10 mouse cellular contexts compared by ENCODE assay signal in the genomic region with DNA sequence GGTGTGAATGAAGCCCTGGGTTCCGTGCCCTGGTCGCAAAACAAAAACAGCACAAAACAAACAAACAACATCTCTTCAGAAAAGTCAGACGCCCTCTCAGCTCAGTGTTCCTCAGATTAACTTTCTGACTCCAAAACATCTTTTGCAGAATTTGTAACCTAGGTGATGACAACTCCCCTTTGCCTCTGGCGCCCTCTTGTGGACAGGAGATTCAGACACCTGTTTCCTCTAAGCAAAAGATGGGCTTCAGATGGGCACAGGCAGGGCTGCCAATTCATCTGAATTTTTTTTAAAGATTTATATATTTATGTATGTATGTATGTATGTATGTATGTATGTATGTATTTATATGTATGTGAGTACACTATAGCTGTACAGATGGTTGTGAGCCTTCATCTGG. TPM values are rescaled to one million over a fixed set of nuclear protein-coding genes. Genes with fewer than 3 reads are reported as not detected.
DNase-seq lines count a peak whose midpoint lies in the region; ATAC-seq lines count a peak whose summit lies in the region.
"Had no signal": no experiment of that assay in that cellular context is flagged by ENCODE, and none has a peak within 500 bp of the region (broad histone marks: within the 10 kb centered on the region; RNA-seq: fewer than 3 reads in every experiment).

No protein-coding gene starts in this region.

- H3K4me3 ChIP-seq in hindbrain, embryonic 11.5 days (ENCODE audit: low read depth, low read length): no peak overlapping the region
- H3K4me3 ChIP-seq in hindbrain, embryonic 13.5 days: no peak overlapping the region
- no peak overlapping the region for H3K4me3 ChIP-seq in limb, embryonic 11.5 days (ENCODE audit: low read depth, low read length)
- H3K4me3 ChIP-seq: embryonic facial prominence, embryonic 13.5 days; megakaryocyte, embryonic 14.5 days had no signal

- no peaks in the 10 kb centered on the region for H3K4me1 ChIP-seq in hindbrain, embryonic 11.5 days (replicated peaks; ENCODE audit: control insufficient read depth, insufficient read depth, low read length)
- no peaks in the 10 kb centered on the region for H3K4me1 ChIP-seq in hindbrain, embryonic 13.5 days (replicated peaks)
- H3K4me1 ChIP-seq in limb, embryonic 11.5 days (ENCODE audit: control insufficient read depth, insufficient read depth, low read length): no peaks in the 10 kb centered on the region

- H3K27me3 ChIP-seq in hindbrain, embryonic 11.5 days (ENCODE audit: control insufficient read depth, insufficient read depth, low read length): no peaks in the 10 kb centered on the region
- H3K27me3 ChIP-seq in hindbrain, embryonic 13.5 days: no peaks in the 10 kb centered on the region
- no peaks in the 10 kb centered on the region for H3K27me3 ChIP-seq in limb, embryonic 11.5 days (ENCODE audit: control insufficient read depth, insufficient read depth, low read length)
- H3K27me3 ChIP-seq: embryonic facial prominence, embryonic 13.5 days had no signal

- DNase-seq in hindbrain, embryonic 11.5 days (ENCODE audit: low spot score): peak; percentile 86
- DNase-seq in Muller cell, postnatal 12 days (ENCODE audit: inconsistent ontology term): peak; percentile 49
- DNase-seq in cerebellum, postnatal 36 days: peak; percentile 84 to 85
- peak; percentile 89 for DNase-seq in heart, postnatal 4 days
- peak; percentile 91 for DNase-seq in limb, embryonic 11.5 days (ENCODE audit: low spot score)
- peak; percentile 72 for DNase-seq in retina, postnatal 7 days (ENCODE audit: low read depth, low spot score)
- DNase-seq in urinary bladder, adult 18-20 months (ENCODE audit: low spot score in 2 of 2): peak; percentile 58 to 70

- H3K4me2 ChIP-seq in hindbrain, embryonic 11.5 days (replicated peaks; ENCODE audit: low read depth, low read length): no peak overlapping the region
- H3K4me2 ChIP-seq in hindbrain, embryonic 13.5 days: no peak overlapping the region
- H3K4me2 ChIP-seq in limb, embryonic 11.5 days (ENCODE audit: low read depth, severe bottlenecking): no peak overlapping the region
- H3K4me2 ChIP-seq: embryonic facial prominence, embryonic 13.5 days had no signal

- no peak for ATAC-seq in hindbrain, embryonic 11.5 days (ENCODE audit: low FRiP score)
- ATAC-seq in hindbrain, embryonic 13.5 days (ENCODE audit: low FRiP score): no peak
- ATAC-seq in limb, embryonic 11.5 days (ENCODE audit: insufficient number of reproducible peaks, low FRiP score, low TSS enrichment, low read depth): no peak

- H3K36me3 ChIP-seq in hindbrain, embryonic 11.5 days (ENCODE audit: control insufficient read depth, insufficient read depth, low read length): 0 out of 2 replicates have a peak, but pooled peaks cover 3% of the 10 kb centered on the region
- H3K36me3 ChIP-seq in hindbrain, embryonic 13.5 days: peaks cover 77% of the 10 kb centered on the region
- peaks cover 15% of the 10 kb centered on the region for H3K36me3 ChIP-seq in limb, embryonic 11.5 days (ENCODE audit: control insufficient read depth, insufficient read depth, low read length)

- no peak overlapping the region for H3K9ac ChIP-seq in hindbrain, embryonic 11.5 days (ENCODE audit: low read depth, low read length)
- H3K9ac ChIP-seq in hindbrain, embryonic 13.5 days: no peak overlapping the region
- no peak overlapping the region for H3K9ac ChIP-seq in limb, embryonic 11.5 days (ENCODE audit: low read length)
- H3K9ac ChIP-seq: embryonic facial prominence, embryonic 13.5 days had no signal

- H3K9me3 ChIP-seq in hindbrain, embryonic 11.5 days (ENCODE audit: control insufficient read depth, low read length): no peaks in the 10 kb centered on the region
- H3K9me3 ChIP-seq in hindbrain, embryonic 13.5 days: no peaks in the 10 kb centered on the region
- no peaks in the 10 kb centered on the region for H3K9me3 ChIP-seq in limb, embryonic 11.5 days (ENCODE audit: control insufficient read depth, low read length)
- H3K9me3 ChIP-seq: embryonic facial prominence, embryonic 13.5 days; megakaryocyte, embryonic 14.5 days had no signal

- WGBS in hindbrain, embryonic 11.5 days: 35% methylated on average over 4 of the region's 4 CpGs
- WGBS in hindbrain, embryonic 13.5 days: 34% methylated on average over 4 of the region's 4 CpGs
- WGBS in limb, embryonic 11.5 days: 46% methylated on average over 4 of the region's 4 CpGs

- no peak overlapping the region for H3K27ac ChIP-seq in hindbrain, embryonic 11.5 days (ENCODE audit: low read depth, low read length)
- no peak overlapping the region for H3K27ac ChIP-seq in hindbrain, embryonic 13.5 days
- no peak overlapping the region for H3K27ac ChIP-seq in limb, embryonic 11.5 days (replicated peaks; ENCODE audit: low read depth, low read length)
- H3K27ac ChIP-seq: embryonic facial prominence, embryonic 13.5 days had no signal

RNA-seq across cellular contexts. Expression of a gene that starts 40.0 kb away (rescaled TPM):
- 46.4 and 56.9 TPM in 2 replicates for polyA plus RNA-seq in hindbrain, embryonic 11.5 days (2014; fragmentation: Nextera tagmentation; extraction: Ambion mirVana)
- 48.7 and 53.1 TPM in 2 replicates for polyA plus RNA-seq in hindbrain, embryonic 13.5 days (2015; fragmentation: Nextera tagmentation; extraction: Ambion mirVana)
- total RNA-seq in heart, postnatal 4 days (2021): 10 to 100 TPM; 57.8 to 59.2 TPM
- polyA plus RNA-seq in limb, embryonic 11.5 days (2014; fragmentation: Nextera tagmentation; extraction: Ambion mirVana): 45.5 and 51.3 TPM in 2 replicates
